Mouse (Mus musculus) olfactory bulb, adult 2 months (tissue): Measurements from ENCODE around the gene Rcbtb2.

Source experiments
- CTCF ChIP-seq: fragments of 200-500 bp; IDR thresholded peaks from 2 replicates; pipeline ENCODE4 v1.5.1; 2012; ENCODE audit warnings: low read depth, mild to moderate bottlenecking, low read length, moderate library complexity; ENCODE audit not compliant: insufficient read depth
- POLR2A ChIP-seq: fragments of 200-500 bp; IDR thresholded peaks from 2 replicates; pipeline ENCODE4 v1.6.1; 2012; ENCODE audit warnings: mild to moderate bottlenecking, low read depth, low read length, moderate library complexity; ENCODE audit not compliant: insufficient read depth

DNA sequence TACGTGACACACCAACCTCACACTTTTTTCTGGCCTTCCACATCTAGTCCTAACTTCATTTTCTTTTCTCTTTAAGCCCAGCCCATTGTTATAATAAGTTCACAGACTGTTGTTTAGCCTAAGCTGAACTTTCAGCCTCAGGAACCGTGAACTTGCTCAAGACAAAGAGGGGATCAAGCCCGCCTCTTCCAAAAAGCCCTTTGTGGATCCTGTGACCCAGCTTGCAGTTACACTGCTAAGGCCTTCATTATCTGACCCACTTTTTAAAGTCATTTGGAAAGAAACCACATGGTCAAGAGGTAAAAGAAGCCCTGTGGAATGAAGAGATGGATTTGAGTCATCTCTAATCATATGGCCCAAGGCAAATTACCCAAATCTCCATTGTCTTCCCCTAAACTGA, 19.0 kb downstream of the Rcbtb2 start:
- no peak for TF ChIP-seq CTCF
- no peak for TF ChIP-seq POLR2A
